Mouse (Mus musculus): ENCODE data around the gene Thsd4. TPM values are rescaled to one million over a fixed set of nuclear protein-coding genes. Genes with fewer than 3 reads are reported as not detected.

Thsd4 gene
- polyA plus RNA-seq, 1 experiment from 2014 or later = 5.0 TPM

Other genes with a start within 250 kb of the Thsd4 start
- 63.5 and 72.6 TPM in 2 replicates for gene Lrrc49, start 166.1 kb upstream of the Thsd4 start, polyA plus RNA-seq (2015; fragmentation: Nextera tagmentation; extraction: Ambion mirVana)
- 8.4 and 10.3 TPM in 2 replicates for gene Larp6, start 190.9 kb upstream of the Thsd4 start, polyA plus RNA-seq (2015; fragmentation: Nextera tagmentation; extraction: Ambion mirVana)